Mouse (Mus musculus): Measurements from ENCODE around the gene Capn10. TPM values are rescaled to one million over a fixed set of nuclear protein-coding genes. Genes with fewer than 3 reads are reported as not detected.

Capn10 gene
- total RNA-seq, 2 experiments from 2014 or later = 39.0 to 40.1 TPM

DNA sequence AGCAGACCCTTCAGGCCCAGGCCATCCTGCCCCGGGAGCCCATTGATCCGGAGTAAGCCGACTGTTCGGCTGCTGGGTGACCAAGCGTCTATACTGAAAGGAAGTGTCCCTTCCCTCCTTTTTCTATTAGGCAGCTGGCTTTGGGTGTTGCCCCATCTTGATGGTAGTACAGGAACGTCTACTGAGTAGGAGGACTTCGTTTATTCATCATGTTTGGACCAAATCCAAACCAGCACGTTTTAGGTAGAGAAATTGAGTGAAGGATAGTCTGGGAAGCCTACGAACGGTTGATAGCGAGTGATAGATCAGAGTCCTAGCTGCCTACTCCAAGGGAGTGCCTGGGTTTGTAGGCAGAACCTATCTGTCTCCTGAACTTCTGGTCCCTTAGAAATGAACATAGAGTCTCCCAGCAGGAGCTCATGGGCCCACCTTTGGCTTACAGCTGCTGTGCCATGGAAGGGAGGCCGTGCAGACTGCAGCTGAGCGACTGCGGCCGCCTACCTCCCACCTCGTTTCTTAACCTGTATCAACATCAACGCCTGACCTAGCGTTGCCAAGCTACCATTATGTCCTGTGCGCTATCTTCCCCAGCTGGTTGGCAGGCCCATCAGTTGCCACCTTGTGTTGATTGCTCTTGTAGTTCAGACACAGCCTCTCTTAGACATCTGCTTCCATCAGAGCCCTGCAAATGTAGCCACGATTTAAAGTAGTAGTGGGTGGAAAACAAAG lies 26.4 kb upstream of the Capn10 start:
- intact Hi-C loops (cut with DNase I) = loop anchor here (1.0 kb wide), 1 partner anchor 27 kb away; the partner anchor contains the start of gene Capn10
- DNase-seq (ENCODE audit: extremely low spot score in 1 of 2, low spot score in 2 of 2) = no peak
- Histone ChIP-seq H3K4me3 (peak overlapping the region; percentile 76), H3K27ac (peak overlapping the region; percentile 99)
- TF ChIP-seq CTCF (IDR thresholded peaks at IDR 0.05) = no peak

DNA sequence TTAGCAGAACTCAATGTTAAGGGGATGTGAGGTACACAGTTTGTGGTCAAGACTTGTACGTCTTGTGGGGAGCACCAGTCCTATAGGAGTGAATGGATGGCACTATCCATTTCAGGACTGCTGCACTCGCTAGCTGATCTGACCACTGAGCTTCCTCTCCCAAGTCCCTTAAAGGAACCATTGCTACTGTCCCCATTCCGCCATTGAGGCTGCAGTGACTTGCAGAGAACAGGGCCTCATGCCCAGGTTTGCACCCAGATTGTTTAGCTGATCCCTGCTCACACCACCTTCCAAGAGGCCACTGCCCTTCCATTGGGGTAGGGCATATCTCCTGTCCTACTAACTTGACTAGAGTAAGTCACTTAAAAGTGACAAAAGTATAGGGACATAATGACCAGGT lies 25.5 kb upstream of the Capn10 start:
- Histone ChIP-seq H3K4me3 (no peak overlapping the region), H3K27ac (no peak overlapping the region)
- TF ChIP-seq CTCF (IDR thresholded peaks at IDR 0.05) = no peak
- DNase-seq (ENCODE audit: extremely low spot score in 1 of 2, low spot score in 2 of 2) = no peak
- intact Hi-C loops (cut with DNase I) = no loop called here

DNA sequence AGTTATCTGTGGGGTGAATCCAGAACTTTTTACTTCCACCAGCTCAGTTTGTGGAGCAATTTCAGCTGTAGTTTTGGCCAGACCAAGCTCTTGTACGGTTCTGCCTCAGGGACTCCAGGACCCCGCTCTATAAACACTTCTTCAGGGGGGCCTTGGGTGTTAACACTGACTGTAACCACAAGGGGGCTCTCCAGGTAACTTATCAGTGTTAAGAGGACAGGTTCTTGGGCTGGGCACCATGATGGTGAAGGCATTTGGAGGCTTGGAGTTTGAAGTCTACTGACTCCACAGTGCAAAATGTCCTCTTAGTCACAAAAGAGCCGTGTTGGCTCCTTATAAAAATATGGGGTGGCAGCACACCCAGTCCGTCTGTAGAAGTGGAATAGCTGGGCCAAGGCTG lies 25.1 kb upstream of the Capn10 start:
- TF ChIP-seq CTCF (IDR thresholded peaks at IDR 0.05) = peak; percentile 48
- intact Hi-C loops (cut with DNase I) = no loop called here
- H3K27ac ChIP-seq = no peak overlapping the region
- no peak overlapping the region for H3K4me3 ChIP-seq
- no peak for DNase-seq (ENCODE audit: extremely low spot score in 1 of 2, low spot score in 2 of 2)

DNA sequence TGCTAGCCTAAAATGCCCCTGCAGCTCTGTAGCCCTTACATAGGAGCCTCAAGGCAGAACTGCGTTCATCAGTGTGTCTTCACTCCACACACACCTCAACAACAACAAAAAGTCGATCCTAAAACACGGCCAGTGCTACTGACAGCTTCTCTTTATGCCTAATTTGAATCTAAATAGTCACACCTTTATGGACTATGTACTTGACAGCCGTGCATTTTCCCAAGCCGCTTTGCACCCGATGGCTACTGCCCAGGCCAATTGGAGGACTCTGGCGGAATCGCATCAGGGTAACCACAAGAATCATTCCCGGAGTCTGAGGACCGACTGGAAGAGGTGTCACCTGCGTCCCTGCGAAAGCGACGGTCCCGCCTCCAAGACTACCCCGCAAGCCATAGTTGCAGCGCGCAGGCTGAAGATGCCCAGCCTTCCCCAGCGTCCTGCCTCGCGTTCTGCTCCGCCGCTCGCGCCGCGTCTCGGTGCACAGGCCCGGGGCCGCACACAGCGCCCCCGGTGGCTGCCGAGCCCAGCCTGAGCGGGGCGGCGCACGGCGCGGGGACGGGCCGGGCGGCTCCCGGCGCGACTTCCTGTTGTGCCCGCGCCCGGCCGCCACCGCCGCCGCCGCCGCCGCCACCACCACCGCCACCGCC lies 23.8 kb upstream of the Capn10 start, which contains the start of gene Rnpepl1:
Gene Rnpepl1 (plus strand): TSS at position 545 of the 647 bp plus-strand sequence.
- peak within 1 kb of the TSS; percentile 65 for H3K4me3 ChIP-seq
- peak; percentile 63 for TF ChIP-seq CTCF (IDR thresholded peaks at IDR 0.05)
- peak within 1 kb of the TSS; percentile 93 for H3K27ac ChIP-seq
- intact Hi-C loops (cut with DNase I) = no loop called here
- peak; percentile 82 for DNase-seq (ENCODE audit: extremely low spot score in 1 of 2, low spot score in 2 of 2)

DNA sequence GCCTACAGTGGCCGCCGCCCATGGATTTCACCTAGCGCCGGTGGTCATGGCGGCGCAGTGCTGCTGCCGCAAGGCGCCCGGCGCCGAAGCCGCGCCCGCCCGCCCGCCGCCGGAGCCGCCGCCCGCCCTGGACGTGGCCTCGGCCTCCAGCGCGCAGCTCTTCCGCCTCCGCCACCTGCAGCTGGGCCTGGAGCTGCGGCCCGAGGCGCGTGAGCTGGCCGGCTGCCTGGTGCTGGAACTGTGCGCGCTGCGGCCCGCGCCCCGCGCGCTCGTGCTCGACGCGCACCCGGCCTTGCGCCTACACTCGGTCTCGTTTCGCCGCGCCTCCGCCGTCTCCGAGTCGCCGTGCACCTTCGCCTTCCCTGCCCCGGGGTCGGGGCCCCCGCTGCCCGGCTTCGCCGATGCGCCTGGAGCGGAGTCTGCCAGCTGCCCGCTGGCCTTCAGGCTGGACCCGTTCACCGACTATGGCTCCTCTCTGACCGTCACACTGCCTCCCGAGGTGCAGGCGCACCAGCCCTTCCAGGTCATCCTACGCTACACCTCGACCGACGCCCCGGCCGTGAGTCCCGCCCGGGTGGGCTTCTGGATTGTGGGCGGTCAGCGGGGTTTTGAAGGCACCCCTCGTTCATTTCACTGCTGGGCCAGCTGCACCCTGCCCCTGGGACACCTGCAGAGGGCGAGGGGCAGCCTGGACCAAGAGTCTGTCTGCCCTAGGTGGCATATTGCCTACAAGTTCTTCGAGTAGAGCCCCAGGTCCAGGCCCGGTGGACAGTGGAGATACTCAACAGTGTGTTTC lies 23.1 kb upstream of the Capn10 start:
- H3K4me3 ChIP-seq = peak overlapping the region; percentile 65
- no peak; the same call in 1 of the 2 replicates for TF ChIP-seq CTCF (IDR thresholded peaks at IDR 0.05)
- intact Hi-C loops (cut with DNase I) = loop anchor here (1.0 kb wide), 1 partner anchor 23 kb away; the partner anchor contains the start of gene Capn10
- peak; percentile 75 to 78 for DNase-seq (ENCODE audit: extremely low spot score in 1 of 2, low spot score in 2 of 2)
- H3K27ac ChIP-seq = peak overlapping the region; percentile 91

DNA sequence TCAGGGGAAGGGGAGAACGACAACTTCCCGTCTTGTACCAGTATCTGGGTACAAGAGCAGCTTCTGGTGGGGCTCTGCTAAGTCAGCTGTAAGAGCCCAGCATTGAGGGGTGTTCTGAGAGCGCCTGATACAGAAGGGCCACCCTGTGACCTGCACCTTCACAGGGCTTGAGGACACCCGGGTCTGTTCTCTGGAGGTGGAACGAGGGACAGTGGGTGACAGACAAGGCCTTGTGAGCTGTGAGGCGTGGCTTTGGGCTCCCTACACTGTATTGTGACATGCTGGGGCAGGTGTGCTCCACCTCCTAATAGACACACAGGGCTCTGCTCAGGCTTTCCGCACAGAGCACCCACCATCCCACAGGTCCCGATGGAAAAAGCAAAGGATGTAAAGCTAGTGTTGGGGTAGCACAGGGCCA lies 22.4 kb upstream of the Capn10 start:
- intact Hi-C loops (cut with DNase I) = loop anchor here (1.0 kb wide), 1 partner anchor 23 kb away; the partner anchor contains the start of gene Capn10
- no peak for TF ChIP-seq CTCF (IDR thresholded peaks at IDR 0.05)

DNA sequence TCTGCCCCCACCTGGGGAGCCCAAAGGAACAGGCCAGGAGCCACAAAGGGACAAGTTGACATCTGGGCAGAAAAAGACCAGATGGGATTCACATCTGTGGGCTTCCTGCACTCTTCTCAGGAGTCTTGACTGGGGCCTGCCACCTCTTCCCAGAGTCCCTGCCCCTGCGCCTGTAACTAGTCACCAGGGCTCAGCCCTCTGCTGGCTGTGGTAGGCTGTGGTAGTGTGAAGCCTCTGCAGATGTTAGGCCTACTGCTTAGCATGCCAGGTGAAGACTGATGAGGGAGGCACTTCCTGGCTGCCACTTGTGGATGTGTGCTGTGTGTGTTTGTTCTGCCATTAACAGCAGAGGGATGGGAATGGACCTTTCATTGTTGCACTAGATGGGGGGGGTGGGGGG lies 21.9 kb upstream of the Capn10 start:
- H3K4me3 ChIP-seq = peak overlapping the region; percentile 65
- H3K27ac ChIP-seq = no peak overlapping the region
- no peak; the same call in 1 of the 2 replicates for TF ChIP-seq CTCF (IDR thresholded peaks at IDR 0.05)
- intact Hi-C loops (cut with DNase I) = no loop called here
- no peak for DNase-seq (ENCODE audit: extremely low spot score in 1 of 2, low spot score in 2 of 2)

More for the DNA sequence above, 22.4 kb upstream of the Capn10 start:
- no peak for DNase-seq (ENCODE audit: extremely low spot score in 1 of 2, low spot score in 2 of 2)
- Histone ChIP-seq H3K27ac (peak overlapping the region; percentile 91), H3K4me3 (peak overlapping the region; percentile 65)

DNA sequence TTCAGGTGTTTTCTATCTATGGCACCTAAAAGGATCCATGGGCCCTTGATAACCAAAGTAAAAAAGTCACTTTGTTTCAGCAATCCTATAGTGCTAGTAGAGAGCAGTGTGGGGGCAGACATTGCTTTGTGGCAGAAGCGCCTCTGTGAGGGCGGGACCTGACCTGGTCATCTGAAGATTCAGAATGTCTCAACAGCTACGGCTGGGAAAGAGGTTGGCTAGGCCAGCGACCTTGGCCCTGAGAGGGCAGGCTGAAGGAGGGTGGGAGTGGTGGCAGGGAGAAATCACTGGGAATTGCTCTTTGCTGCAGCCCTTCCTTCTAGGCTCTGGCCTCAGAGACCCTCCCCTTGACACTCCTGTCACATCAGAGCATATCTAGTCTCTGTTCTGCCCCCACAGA lies 19.9 kb upstream of the Capn10 start:
- TF ChIP-seq CTCF (IDR thresholded peaks at IDR 0.05) = no peak
- Histone ChIP-seq H3K27ac (no peak overlapping the region), H3K4me3 (no peak overlapping the region)
- intact Hi-C loops (cut with DNase I) = no loop called here
- no peak for DNase-seq (ENCODE audit: extremely low spot score in 1 of 2, low spot score in 2 of 2)

DNA sequence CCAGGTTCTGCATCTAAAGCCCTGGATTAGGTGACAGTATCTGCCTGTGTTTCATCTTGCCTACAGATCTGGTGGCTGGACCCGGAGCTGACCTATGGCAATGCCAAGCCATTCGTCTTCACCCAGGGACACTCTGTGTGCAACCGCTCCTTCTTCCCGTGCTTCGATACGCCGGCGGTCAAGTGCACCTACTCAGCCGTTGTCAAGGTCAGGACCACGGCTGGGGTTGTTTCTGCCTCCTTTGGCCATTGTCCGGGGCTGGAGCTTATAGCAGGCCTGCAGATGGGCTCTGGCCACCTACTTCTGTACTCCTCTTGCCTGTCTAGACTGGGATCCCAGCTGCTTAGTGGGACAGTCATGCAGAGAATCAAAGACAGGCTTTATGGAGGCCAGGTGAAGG lies 19.2 kb upstream of the Capn10 start:
- no peak for DNase-seq (ENCODE audit: extremely low spot score in 1 of 2, low spot score in 2 of 2)
- intact Hi-C loops (cut with DNase I) = no loop called here
- no peak overlapping the region for H3K27ac ChIP-seq
- no peak for TF ChIP-seq CTCF (IDR thresholded peaks at IDR 0.05)
- no peak overlapping the region for H3K4me3 ChIP-seq

DNA sequence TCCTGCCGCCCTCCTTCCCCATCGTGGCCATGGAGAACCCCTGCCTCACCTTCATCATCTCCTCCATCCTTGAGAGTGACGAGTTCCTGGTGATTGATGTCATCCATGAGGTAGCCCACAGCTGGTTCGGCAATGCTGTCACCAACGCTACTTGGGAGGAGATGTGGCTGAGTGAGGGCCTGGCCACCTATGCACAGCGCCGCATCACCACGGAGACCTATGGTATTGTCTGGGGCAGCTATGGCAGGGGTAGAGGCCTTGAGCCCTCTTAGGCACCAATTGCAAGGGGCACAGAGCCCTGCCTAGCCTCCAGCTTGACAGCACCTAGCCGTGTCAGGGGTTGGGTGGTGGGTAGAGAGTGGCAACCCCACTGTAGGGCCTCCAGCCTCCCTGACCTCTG lies 17.5 kb upstream of the Capn10 start:
- Histone ChIP-seq H3K4me3 (no peak overlapping the region), H3K27ac (no peak overlapping the region)
- intact Hi-C loops (cut with DNase I) = no loop called here
- TF ChIP-seq CTCF (IDR thresholded peaks at IDR 0.05) = no peak
- peak in 1 of 2 experiments; percentile 6 for DNase-seq (ENCODE audit: extremely low spot score in 1 of 2, low spot score in 2 of 2)

DNA sequence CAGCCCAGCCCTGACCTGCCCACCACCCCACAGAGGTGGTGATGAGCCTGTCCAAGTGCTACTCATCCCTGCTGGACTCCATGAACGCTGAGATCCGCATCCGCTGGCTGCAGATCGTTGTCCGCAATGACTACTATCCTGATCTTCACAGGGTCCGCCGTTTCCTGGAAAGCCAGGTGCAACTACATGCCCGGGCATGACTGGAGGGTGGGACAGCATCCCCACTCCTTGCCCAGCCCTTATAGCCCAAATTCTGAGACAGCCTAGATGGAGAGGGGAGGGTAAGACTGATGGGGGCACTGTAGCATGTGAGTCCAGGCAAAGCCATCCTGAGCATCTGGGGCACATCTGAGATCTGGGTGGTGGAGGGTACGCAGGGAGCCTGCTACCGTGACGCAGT lies 15.0 kb upstream of the Capn10 start:
- TF ChIP-seq CTCF (IDR thresholded peaks at IDR 0.05) = no peak
- intact Hi-C loops (cut with DNase I) = no loop called here
- no peak for DNase-seq (ENCODE audit: extremely low spot score in 1 of 2, low spot score in 2 of 2)
- H3K27ac ChIP-seq = no peak overlapping the region
- no peak overlapping the region for H3K4me3 ChIP-seq

DNA sequence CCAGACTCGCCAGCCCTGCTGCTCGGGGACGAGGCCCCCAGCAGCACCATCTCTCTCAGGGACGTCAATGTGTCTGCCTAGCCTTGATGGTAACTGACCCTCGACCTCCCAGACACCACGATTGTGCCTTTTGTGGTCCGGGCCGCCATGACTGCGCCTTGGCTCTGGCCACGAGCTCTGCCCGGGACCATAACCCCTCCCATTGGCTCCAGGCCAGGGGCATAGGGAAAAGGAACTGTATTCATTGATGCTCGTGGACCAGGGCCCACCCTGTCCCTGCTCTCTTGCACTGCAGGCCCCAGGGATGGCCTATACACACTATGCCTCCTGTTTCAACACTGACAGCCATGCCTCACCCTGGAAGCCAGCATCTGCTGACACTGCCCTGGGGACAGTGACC lies 14.4 kb upstream of the Capn10 start:
- Histone ChIP-seq H3K4me3 (no peak overlapping the region), H3K27ac (no peak overlapping the region)
- intact Hi-C loops (cut with DNase I) = no loop called here
- DNase-seq (ENCODE audit: extremely low spot score in 1 of 2, low spot score in 2 of 2) = no peak
- TF ChIP-seq CTCF (IDR thresholded peaks at IDR 0.05) = no peak

Data from left cerebral cortex, adult 2 months (tissue).